Mouse (Mus musculus) urinary bladder, postnatal 14 days (tissue): ENCODE data around the gene Plekha6.
A peak's percentile ranks its signal among the peaks of the same experiment; 100 is the strongest.

Experiments
- DNase-seq: peaks from one replicate; pipeline ENCODE4 v3.0.0; 2021; ENCODE audit warnings: low spot score

Gene Plekha6

DNA sequence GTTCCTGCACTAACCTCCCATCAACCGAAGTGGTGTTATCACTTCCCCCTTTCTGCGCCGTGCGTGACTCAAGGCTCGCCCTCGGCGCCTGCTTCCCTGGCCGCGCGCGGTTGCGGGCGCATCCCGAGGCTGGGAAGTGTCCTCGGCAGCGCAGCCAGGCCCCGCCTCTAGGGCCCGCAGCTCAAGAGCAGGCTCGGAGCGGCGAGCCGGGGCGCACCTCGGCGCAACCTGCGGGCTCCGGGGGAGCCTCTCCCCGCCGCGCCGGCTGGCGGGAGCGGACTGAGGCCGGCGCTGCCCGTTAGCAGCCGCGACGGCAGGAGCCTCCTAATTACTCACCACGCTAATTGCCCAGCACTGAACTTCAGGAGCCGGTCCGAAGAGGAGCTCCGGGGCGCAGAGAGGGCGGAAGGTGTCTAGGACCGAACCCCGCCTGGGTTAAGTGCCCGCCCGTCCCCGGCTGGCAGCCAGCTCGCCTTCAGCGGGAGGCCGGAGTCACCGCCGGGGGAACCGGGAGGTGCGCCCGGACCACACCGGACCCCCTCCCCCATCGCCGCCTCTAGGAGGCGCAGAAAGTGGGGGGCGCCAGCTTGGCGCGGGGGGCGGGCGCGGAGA, at the start of gene Plekha6:
Gene Plekha6, plus strand, starts transcription at position 391 of the 612 bp plus-strand sequence.
- DNase-seq: peak; percentile 51

DNA sequence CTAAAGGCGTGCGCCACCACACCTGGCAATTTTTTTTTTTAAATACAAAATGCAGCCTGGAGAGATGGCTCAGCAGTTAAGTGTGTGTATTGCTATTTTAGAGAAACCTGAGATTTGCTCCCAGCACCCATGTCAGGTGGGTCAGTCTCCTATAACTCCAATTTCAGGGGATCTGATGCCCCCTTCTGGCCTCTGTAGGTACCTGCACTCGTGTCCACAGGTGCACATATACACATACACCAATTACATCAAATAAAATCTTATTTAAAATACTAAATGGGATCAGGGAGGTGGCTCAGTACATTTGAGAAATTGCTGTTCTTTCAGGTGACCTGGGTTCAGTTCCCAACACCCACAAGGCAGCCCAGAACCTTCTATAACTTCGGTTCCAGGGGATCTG, 47.9 kb upstream of the Plekha6 start:
- no peak for DNase-seq

DNA sequence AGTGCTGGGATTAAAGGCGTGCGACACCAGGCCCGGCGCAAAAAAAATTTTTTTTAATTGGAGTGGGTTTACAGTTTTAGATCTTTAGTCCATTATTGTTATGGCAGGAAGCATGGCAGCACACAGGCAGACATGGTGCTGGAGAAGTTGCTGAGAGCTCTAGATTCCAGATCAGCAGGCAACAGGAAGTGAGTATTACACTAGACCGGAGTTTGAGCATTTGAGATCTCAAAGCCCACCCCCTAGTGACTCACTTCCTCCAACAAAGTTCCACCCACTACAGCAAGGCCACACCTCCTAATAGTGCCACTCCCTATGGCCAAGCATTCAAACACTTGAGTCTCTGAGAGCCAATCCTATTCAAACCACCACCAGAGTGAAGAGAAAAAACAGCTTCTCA, 45.9 kb upstream of the Plekha6 start:
- no peak for DNase-seq

DNA sequence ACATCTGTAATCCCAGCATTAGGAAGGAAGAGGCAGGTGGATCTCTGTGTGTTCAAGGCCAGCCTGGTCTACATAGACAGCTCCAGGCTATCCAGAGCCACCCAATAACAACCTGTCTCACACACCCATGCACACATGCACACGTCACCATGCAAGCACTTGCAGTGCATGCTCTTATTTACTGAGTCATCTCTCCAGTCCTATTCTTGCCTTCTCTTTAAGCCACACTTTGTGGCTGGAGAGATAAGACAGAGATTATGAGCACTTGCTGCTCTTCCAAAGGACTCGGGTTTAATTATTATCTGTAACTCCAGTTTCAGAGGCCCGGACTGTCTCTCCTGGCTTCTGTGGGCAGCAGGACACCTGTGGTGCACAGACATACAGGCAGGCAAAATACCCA, 45.2 kb upstream of the Plekha6 start:
- DNase-seq: no peak

DNA sequence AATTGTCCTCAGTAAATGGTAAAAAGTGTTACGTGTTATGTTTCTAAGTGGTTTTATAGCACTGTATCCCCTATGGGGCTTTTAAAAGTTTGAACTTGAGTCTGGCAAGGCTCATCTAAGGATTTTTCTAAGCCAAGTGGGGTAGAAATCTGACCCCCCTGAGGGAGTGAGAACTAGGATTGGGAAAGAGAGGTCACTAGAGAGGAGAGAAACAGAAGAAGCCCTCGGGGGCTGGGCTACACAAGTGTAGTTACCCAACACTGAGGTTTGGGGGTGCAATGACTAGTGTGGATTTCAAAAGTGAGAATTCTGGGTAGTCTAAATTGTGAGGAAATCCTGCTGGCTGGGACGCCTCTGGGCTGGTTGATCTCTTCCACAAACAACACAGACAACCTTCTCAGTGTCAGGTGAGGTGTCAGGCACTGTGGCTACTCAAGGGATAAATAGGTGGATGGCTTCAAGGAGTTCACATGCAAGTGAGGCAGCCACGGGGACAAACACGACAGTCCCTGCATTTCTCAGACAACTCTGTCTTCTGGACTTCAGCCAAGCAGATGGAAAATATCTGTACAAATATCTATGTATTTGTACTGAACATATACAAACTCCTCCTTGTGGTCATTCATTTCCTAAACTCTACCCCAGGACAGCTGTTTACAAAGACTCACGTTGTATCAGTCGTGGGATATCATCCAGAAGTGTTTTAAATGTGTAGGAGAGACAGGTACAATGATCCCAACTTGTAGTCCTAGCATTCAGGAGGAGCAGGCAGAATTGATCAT, 43.9 kb upstream of the Plekha6 start:
- no peak for DNase-seq

DNA sequence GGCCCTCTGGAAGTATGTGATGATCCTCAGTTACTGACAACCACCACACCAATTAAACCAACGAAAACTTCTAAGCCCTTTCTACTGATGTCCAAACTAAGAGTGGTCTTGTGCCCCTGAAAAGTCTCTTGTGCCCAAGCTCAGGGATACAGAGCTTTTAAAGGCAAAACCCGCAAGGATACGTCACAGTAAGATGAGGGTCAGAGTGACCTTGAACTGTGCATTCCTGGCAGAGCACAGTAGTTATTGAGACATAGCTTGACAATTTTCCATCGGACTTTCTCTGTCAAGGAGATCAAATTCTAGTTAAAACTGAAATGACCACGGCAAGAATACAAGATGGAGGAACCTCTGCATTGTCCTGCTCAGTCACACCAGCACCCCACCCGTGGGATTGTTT, 42.8 kb upstream of the Plekha6 start:
- DNase-seq: no peak

DNA sequence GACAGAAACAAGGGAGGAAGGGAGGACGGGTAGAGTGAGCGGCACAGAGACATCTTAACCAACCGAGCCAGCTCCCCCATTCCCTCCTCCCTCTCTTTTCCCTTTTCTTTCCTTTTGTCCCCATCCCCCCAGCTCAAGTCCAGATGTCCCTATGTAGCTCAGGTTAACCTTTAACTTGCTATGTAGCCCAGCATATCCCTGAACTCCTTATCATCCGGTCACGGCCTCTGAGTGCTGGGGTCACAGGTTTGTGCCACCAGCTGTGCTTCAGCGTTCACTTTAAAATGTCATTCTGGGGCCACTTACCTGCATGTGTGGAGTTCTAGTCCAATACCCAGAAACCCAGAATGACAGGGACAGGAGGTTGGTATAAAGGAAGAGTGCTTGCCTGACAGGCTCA, 39.9 kb upstream of the Plekha6 start:
- DNase-seq: no peak

DNA sequence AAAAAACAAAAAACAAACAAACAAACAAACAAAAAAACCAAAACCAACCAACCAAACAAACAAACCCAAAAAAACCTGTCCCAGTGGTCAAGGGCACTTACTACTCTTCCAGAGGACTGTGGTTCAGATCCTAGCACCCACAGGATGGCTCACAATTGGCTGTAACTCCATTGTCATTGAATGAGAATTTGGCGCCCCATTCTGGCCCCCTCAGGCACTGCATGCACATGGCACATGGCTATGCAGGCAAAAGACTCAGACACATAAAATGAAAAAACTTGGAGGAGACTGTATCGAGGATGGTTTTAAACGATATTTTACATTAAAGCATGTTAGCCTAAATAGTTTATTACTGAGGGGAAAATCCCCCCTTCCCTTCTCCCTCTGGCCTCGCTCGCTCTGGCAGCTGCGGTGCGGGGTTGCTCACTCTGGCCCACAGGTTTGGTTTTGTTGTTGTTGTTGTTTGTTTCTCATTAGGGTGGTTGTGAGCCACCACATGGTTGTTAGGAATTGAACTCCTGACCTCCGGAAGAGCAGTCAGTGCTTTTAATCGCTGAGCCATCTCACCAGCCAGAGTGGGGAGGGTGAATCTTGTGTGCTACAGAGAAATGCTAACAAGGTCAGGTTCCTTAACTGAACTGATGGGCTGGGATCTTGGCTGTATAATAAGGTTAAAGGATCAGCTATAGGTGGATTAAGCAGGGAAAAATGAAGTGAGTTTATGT, 38.2 kb upstream of the Plekha6 start:
- DNase-seq: no peak

DNA sequence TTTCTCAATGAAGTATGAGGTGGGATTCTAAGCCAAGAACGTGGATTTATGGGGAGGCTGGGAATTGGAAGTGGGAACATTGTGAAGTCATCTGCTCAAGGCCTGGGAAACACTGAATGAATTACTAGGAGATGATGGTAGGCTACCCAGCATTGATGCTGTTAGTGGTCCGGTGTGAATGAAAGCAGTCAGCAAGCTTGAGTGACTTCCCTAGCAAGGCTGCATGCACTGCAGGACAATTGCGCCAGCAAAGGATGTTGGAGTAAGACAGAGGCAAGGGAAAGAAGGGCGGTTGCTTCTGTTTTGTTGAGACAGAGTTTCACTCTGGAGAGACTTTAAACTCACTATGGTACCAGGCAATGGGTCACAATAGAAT, 37.7 kb upstream of the Plekha6 start:
- no peak for DNase-seq

DNA sequence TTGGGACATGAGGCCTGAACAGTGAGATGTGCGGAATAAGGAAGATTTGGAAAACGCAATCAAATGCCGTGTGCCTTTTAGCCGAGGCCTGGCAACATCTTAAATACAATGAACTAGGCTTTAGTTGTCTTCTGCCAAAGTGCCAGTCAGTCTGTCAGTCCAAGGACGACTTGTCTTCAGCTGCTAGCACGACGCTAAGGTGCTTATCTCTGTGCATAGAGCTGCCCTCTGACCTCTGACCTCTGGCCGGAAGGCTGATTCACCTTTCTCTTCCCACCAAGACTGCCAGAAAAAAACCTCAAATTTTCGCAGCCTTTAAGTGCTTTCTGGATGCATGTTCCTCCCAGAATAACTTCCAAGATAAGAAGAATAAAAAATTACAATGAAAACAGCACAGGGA, 36.7 kb upstream of the Plekha6 start:
- no peak for DNase-seq

DNA sequence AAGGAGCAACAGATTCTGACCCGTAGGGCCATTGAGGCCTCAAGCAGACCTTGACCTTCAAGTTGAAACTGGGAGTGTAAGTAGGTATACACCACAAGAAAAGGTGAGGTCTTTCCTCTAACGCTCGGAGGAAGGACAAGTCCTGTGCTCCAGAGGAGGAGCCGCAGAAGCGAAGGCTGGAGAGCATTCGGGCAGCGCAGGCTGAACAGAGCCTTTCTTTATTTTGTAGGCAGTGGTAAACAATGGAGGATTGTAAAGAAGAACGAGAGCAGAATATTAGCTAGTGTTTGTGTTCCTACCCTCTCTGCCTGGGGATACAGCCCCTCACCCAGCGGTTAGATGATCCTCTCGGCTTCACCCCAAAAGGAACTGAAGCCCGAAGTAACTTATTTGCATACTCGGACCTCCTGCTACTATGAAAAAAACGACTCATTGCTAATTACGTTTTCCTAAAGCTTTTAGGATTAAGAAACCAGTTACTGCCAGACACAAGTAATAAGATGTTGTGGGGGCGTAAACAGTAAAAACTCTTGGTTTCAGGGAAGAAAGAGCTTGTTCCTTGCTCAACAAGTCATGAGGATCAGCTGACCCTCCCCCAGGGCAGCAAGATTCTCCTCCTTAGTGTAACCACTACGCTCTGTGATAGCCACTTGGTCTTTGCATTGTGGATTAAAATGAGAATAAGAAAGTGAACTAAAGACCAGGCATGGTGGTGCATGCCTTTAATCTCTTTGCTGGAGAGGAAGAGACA, 34.4 kb upstream of the Plekha6 start:
- no peak for DNase-seq

DNA sequence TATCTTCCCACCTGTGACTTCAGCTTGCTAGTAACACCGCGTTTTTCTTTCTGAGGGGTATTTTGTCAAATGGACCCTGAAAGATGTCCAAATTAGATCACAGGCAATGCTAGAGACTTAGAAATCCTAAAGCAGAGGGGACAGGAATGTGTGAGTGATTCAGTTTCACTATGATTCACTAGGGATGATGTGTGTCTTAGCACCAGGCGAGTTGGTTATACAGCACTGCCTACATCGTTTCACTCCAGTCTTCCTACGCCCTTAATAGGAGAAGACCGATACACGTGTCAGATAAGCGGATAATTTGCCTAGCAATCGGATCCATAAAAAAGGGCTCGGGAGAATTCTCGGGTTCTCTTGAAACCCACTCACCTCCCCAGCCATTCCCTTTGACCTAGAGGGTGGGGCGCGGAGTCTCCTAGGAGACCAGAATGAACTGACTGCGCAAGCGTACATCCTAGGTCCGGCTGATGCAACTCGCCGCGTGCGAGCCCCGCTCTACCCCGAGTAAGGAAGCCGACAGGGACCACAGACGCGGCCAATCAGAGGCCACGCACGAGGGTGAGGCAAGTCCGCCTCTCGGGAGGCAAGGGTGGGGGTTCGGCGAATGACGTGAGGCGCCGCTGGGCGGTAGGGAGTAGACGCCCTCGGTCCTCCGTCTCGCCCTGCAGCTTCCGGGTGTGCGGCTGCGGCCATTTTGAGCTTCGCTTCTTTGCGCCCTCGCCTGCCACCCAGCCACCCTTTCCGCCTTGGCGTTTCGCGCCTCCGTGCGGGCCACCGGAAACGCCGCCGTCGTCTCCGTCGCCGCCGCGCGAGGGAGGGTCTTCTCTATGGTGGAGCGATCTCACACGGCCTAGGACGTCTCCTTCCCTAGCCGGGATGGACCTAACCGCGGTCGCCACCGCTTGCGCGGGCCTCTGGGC, 33.1 kb upstream of the Plekha6 start, which contains the start of gene Ppp1r15b:
Gene Ppp1r15b, plus strand, starts transcription at position 506 of the 923 bp plus-strand sequence.
- peak; percentile 99 for DNase-seq

DNA sequence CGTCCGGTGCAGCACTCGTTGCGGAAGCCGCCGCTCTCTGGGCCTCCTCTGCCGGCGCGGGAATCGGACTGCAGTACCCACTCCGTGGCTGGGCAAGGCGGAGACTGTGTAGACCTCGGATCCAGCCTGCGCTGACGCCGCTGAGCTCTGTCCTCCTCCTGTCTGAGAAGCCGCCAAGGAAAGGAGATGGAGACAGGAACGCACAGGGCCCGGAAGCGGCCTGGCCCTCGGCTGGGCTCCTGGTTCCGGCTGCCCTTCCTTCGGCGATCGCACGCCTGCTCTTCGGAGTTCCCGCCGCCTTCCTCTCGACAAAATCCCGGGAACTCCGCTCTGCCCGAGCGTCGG, 32.5 kb upstream of the Plekha6 start:
- DNase-seq: no peak

DNA sequence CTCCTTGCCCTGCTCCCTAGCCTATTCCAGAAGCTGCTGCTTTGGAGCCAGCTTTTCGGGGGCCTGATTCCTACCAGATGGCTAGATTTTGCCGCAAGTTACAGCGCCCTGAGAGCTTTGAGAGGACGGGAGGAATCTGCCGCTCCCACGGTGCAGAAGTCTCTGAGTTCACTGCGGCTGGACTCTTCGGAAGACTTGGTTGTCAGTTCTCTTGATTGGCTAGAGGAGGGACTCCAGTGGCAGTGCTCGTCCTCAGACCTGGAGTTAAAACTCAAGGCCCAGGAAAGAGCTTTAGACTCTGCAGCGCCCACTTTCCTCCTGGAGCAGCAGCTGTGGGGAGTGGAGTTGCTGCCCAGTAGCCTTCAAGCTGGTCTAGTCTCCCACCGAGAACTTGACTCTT, 32.1 kb upstream of the Plekha6 start:
- no peak for DNase-seq

DNA sequence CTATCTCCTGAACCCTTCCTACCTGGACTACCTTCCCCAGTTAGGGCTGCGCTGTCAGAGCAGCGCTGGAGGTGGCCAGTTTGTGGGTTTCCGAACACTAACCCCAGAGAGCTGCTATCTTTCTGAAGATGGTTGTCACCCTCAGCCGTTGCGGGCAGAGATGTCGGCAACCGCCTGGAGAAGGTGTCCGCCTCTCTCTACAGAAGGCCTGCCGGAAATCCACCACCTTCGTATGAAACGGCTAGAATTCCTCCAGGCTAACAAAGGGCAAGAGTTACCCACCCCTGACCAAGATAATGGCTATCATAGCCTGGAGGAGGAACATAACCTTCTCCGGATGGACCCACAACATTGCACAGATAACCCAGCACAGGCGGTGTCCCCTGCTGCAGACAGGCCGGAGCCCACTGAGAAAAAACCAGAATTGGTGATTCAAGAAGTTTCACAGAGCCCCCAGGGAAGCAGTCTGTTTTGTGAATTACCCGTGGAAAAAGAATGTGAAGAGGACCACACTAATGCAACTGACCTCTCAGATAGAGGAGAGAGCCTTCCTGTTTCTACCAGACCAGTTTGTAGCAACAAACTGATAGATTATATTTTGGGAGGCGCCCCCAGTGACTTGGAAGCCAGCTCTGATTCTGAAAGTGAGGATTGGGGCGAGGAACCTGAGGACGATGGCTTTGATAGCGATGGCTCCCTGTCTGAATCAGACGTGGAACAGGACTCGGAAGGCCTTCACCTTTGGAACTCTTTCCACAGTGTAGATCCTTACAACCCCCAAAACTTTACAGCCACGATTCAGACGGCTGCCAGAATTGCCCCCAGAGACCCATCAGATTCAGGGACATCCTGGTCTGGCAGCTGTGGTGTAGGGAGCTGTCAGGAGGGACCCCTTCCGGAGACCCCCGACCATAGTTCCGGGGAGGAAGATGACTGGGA, 31.4 kb upstream of the Plekha6 start:
- DNase-seq: no peak

DNA sequence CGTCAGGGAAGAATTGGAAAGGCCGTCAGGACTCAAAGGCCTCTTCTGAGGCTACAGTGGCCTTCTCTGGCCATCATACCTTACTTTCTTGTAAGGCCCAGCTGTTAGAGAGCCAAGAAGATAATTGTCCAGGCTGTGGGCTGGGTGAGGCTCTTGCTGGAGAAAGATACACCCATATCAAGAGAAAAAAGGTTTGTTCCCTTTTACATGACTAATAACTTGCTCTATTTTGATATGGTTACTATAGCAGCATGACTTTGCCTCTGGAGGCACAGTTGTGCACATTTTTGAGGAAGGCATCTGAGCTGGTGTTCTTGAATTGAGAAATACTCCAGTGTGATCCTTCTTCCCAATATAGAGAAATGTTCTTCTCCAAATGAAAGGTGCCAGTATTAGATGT, 30.6 kb upstream of the Plekha6 start:
- no peak for DNase-seq

DNA sequence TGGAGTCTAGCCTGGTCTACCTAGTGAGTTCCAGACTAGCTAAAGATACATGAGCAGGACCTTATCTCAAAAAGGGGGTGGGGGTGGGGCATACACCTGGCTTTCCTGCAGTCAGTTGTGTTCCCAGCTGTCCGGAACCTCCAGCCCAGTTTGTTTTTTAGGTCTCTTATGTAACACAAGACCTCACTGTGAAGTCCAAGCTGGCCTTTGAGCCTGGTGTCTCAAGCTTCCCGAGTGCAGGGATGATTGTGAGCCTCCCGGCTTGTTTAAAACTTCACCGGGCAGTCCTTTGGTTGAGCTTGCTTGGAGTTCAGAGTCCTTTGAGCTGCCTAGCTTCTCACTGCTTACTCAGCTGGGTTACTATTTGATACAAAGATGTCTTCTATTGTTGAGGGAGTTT, 29.9 kb upstream of the Plekha6 start:
- DNase-seq: no peak

DNA sequence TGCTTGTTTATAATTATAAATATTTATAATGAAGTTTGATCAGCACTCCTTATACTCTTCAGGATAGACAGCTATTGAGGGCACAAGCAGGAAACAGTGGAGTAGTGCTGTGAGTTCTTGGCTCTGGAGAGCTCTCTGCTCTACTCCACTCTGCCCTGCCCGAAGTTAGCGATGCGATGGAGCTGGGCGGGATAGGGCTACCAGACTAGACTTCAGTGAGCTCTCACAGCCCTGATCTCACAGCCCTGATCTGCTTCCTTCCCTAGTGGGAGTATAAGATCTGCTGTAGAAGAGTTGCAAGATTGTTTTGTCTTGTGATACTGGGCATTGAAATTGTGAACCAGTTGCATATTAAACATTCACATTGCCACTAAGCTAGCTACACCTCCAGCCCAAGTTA, 29.1 kb upstream of the Plekha6 start:
- DNase-seq: peak; percentile 35

DNA sequence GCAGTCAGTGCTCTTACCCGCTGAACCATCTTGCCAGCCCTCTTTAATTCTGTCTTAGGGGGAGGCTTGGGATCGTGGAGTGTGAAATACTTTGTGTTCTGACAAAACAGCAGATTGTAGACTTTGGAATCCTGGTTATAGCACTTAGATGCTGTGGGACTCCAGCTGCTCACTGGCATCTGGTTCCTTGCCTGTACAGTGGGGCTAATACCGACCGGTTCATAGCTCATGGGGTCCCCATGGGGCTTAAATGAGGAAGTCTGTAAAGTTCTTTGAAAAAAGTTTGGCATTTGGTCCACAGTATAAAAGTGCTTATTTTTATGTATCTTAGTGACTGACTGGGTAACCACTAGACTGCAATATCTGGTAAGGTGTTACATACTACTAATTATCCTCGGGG, 28.2 kb upstream of the Plekha6 start:
- no peak for DNase-seq

DNA sequence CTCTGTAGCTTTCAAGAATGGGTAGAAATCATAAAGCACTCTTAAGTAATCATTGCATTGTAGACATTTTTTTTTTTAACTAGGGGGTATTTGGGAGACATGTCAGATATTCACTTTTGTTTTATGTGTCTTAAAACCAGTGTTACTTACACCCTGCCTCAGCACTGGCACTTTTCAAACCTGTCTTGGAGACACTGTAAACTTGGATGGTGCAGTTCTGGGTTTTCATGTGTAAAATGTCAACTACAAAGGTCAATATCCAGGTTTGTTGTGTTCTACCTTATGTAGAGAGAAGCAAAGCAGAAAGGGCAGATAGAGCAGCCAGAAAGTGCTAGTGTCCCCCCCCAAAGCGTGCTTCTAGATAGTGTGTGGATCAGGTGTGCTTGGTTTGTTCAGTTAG, 25.6 kb upstream of the Plekha6 start:
- no peak for DNase-seq
